Mouse (Mus musculus) lung, adult 2 months (tissue): ENCODE data around the gene Ikzf1. TPM values are rescaled to one million over a fixed set of nuclear protein-coding genes. Genes with fewer than 3 reads are reported as not detected.

Experiments used
- DNase-seq: peaks from one replicate; pipeline ENCODE4 v3.0.0; 2022
- H3K4me1 ChIP-seq: fragments of 200-500 bp; 2 replicates; pipeline ENCODE4 v1.6.1; 2011; ENCODE audit warnings: low read length; ENCODE audit not compliant: control insufficient read depth, insufficient read depth
- H3K4me3 ChIP-seq: fragments of 200-500 bp; replicated peaks from 2 replicates; pipeline ENCODE3; 2011; ENCODE audit warnings: low read depth, mild to moderate bottlenecking, control low read depth, low read length; ENCODE audit errors: extremely low read depth
- CTCF ChIP-seq: fragments of 200-500 bp; IDR thresholded peaks from 2 replicates; pipeline ENCODE4 v1.5.1; 2011; ENCODE audit warnings: mild to moderate bottlenecking, low read length, control low read depth; ENCODE audit not compliant: insufficient read depth
- POLR2A ChIP-seq: fragments of 200-500 bp; IDR thresholded peaks from 2 replicates; pipeline ENCODE4 v1.6.1; 2011; ENCODE audit warnings: low read depth, mild to moderate bottlenecking, control low read depth, low read length, borderline replicate concordance; ENCODE audit errors: extremely low read depth
- WGBS: fragments of 180-500 bp; shearing (Covaris S2); methylation state at CpG from one replicate; pipeline ENCODE4 v1.1.7; 2018; 5-methylcytosine and 5-hydroxymethylcytosine counted together
- polyA plus RNA-seq: library from polyadenylated mRNA; depleted of rRNA; stranded (reverse); fragments of >200 nt; gene quantifications from 2 replicates; pipeline ENCODE4 v1.2.3, GENCODE M21; 2012

Gene Ikzf1
- polyA plus RNA-seq, 1 experiment = 28.0 TPM

GRCm38 (mm10) chr11:11794626-11795025 is 109.8 kb downstream of the Ikzf1 start:
- H3K4me3 ChIP-seq = no peak overlapping the region
- no peaks in the 10 kb centered on the region for H3K4me1 ChIP-seq
- TF ChIP-seq CTCF = no peak
- no peak for TF ChIP-seq POLR2A
- WGBS = 68% methylated on average over 1 of the region's 1 CpGs
- no peak for DNase-seq

- TF ChIP-seq CTCF = no peak
- no peak for TF ChIP-seq POLR2A
- no peaks in the 10 kb centered on the region for H3K4me1 ChIP-seq
- 100% methylated on average over 1 of the region's 1 CpGs for WGBS
- H3K4me3 ChIP-seq = no peak overlapping the region
- DNase-seq = no peak
Measured at GRCm38 (mm10) chr11:11798690-11799089, 113.9 kb downstream of the Ikzf1 start.

GRCm38 (mm10) chr11:11800304-11800703 is 115.5 kb downstream of the Ikzf1 start:
- Histone ChIP-seq H3K4me3 (no peak overlapping the region), H3K4me1 (no peaks in the 10 kb centered on the region)
- TF ChIP-seq CTCF (no peak), POLR2A (no peak)
- no peak for DNase-seq
- WGBS = 92% methylated on average over 3 of the region's 3 CpGs

- DNase-seq = no peak
- WGBS = 91% methylated on average over 9 of the region's 9 CpGs
- no peaks in the 10 kb centered on the region for H3K4me1 ChIP-seq
- no peak overlapping the region for H3K4me3 ChIP-seq
- TF ChIP-seq POLR2A = no peak
- TF ChIP-seq CTCF = no peak
Measured at GRCm38 (mm10) chr11:11801067-11801466, 116.3 kb downstream of the Ikzf1 start.

GRCm38 (mm10) chr11:11804421-11804820 is 119.6 kb downstream of the Ikzf1 start:
- DNase-seq = no peak
- 75% methylated on average over 5 of the region's 5 CpGs for WGBS
- TF ChIP-seq CTCF = no peak
- no peak for TF ChIP-seq POLR2A

DNA sequence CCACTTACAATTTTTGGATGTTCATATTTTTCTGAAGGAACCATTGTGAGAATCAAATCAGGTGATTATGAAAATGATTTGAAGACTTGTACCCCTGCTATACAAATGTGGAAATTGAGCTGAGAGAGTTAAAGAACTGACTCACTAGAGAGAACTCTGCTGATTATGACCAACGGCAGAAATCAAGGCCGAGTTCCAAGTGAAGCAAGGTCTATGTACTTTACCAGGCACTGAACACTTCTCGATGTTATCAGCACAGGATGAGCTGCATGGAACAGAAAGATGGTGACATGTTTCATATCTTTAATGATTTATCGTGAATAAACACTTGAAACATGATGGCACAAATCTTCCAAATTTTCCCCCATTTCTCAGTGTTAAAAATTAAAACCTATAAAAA is 121.1 kb downstream of the Ikzf1 start:
- peaks cover 2% of the 10 kb centered on the region; the same call in 1 of the 2 replicates for H3K4me1 ChIP-seq
- no peak for DNase-seq
- no peak overlapping the region for H3K4me3 ChIP-seq
- WGBS = 73% methylated on average over 4 of the region's 4 CpGs
- no peak for TF ChIP-seq POLR2A
- no peak for TF ChIP-seq CTCF

More at GRCm38 (mm10) chr11:11804421-11804820, 119.6 kb downstream of the Ikzf1 start:
- Histone ChIP-seq H3K4me1 (peaks cover under 1% of the 10 kb centered on the region; the same call in 1 of the 2 replicates), H3K4me3 (no peak overlapping the region)

DNA sequence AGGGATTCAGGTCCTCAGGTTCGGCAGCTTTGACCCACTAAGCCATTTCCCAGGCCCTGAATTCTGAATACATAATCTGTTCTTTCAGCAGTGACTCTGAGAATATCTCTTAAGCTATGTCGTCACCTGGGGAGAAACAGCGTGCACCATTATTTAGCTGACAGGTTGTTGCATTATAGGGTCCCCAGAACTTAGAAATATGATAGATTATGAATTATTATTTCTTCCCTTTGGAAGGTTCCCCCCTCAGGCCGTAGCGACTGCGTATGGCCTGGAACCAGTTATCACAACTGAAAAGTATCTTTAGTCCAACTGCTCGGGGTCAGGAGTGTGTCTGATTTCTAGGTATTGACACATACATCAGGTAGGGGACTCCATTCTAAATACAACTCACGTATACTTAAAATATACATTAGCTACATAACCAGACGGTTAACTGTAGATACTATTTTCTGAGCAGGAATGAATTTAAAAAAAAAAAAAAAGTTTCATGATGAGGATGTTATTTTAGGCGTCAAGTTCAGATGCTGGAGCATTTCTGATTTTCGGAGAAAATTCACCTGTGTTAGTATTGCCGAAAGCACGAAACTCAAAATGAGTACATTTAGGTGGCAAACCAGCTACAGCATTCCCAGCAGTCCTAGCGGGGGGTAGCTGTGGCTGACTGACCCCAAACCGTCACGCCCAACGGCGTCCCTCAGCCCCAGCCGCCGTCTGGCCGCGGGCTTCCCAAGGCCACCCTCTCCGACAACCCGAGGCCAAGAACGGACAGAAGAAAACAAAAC is 123.4 kb downstream of the Ikzf1 start:
- Histone ChIP-seq H3K4me3 (peak overlapping the region; percentile 77), H3K4me1 (peaks cover 2% of the 10 kb centered on the region; the same call in 1 of the 2 replicates)
- TF ChIP-seq POLR2A (no peak), CTCF (no peak)
- no peak for DNase-seq
- WGBS = 5% methylated on average over 25 of the region's 25 CpGs

GRCm38 (mm10) chr11:11808820-11809403 is 124.1 kb downstream of the Ikzf1 start, which contains the start of gene Fignl1:
Gene Fignl1 (minus strand): TSS chr11:11808962.
- peaks cover 2% of the 10 kb centered on the region; the same call in 1 of the 2 replicates for H3K4me1 ChIP-seq
- peak within 1 kb of the TSS; percentile 84 for H3K4me3 ChIP-seq
- under 1% methylated on average over 53 of the region's 53 CpGs for WGBS
- peak; percentile 46; the same call in 1 of the 2 replicates for TF ChIP-seq POLR2A
- 0 out of 2 replicates have a peak, but pooled peaks have one; percentile 6 for TF ChIP-seq CTCF
- peak; percentile 94 for DNase-seq

- WGBS = 18% methylated on average over 11 of the region's 11 CpGs
- no peak for DNase-seq
- no peak for TF ChIP-seq CTCF
- TF ChIP-seq POLR2A = no peak
Measured at GRCm38 (mm10) chr11:11809404-11810175, 124.8 kb downstream of the Ikzf1 start.

More at GRCm38 (mm10) chr11:11809404-11810175, 124.8 kb downstream of the Ikzf1 start:
- Histone ChIP-seq H3K4me1 (peaks cover 2% of the 10 kb centered on the region; the same call in 1 of the 2 replicates), H3K4me3 (peak overlapping the region; percentile 84)
